Mouse (Mus musculus): ENCODE measurements around the gene Arid1b.

DNA sequence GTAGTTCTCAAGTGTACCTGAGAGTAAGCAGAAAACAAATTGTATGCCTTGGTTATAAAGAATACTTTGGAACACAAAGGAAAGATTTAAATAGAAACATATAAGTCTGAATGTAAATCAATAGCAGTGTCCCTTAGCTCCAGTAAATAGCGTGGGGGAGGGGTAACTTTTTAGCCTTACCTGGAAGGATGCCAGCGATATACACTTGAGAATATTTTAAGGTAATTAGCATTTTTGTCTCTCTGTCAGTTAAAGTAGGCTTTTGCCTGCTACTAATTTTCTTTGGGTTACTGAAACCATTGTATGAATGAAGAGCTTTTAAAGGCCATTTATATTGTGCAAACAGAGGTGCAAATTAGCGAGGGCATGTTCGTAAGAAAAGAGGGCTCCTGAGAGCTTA is 39.7 kb upstream of the Arid1b start:
- TF ChIP-seq GATA1 (IDR thresholded peaks at IDR 0.05; ENCODE audit: borderline replicate concordance, low read length) (no peak), FLI1 (IDR thresholded peaks at IDR 0.05; ENCODE audit: low read length) (no peak)

Measured in megakaryocyte, embryonic 14.5 days (primary cell).